Mouse (Mus musculus) forebrain, embryonic 15.5 days (tissue): ENCODE measurements around the gene Hcrt. TPM values are rescaled to one million over a fixed set of nuclear protein-coding genes. Genes with fewer than 3 reads are reported as not detected.

ENCODE experiments used
- ATAC-seq: fragments of 200-750 bp; cut with Nextera tagmentation; replicated peaks from 2 replicates; pipeline ENCODE4 v1.8.0; 2017; ENCODE audit warnings: mild to moderate bottlenecking, moderate TSS enrichment, moderate library complexity
- H3K27ac ChIP-seq: fragments of 300-500 bp; sonication (generic); replicated peaks from 2 replicates; pipeline ENCODE4 v1.5.1; 2015; ENCODE audit warnings: mild to moderate bottlenecking, inconsistent platforms
- H3K27me3 ChIP-seq: fragments of 300-500 bp; sonication (generic); 2 replicates; pipeline ENCODE4 v1.6.1; 2015; ENCODE audit warnings: inconsistent platforms
- H3K36me3 ChIP-seq: fragments of 300-500 bp; sonication (generic); 2 replicates; pipeline ENCODE4 v1.6.1; 2015; ENCODE audit warnings: mild to moderate bottlenecking, inconsistent platforms
- H3K4me1 ChIP-seq: fragments of 300-500 bp; sonication (generic); 2 replicates; pipeline ENCODE4 v1.6.1; 2015; ENCODE audit warnings: inconsistent platforms
- H3K4me2 ChIP-seq: fragments of 300-500 bp; sonication (generic); replicated peaks from 2 replicates; pipeline ENCODE4 v1.6.1; 2015; ENCODE audit warnings: mild to moderate bottlenecking, inconsistent platforms
- H3K4me3 ChIP-seq: fragments of 300-500 bp; sonication (generic); 2 replicates; pipeline ENCODE4 v1.5.1; 2015; ENCODE audit warnings: mild to moderate bottlenecking, inconsistent platforms
- H3K9ac ChIP-seq: fragments of 300-500 bp; sonication (generic); replicated peaks from 2 replicates; pipeline ENCODE4 v1.6.1; 2015; ENCODE audit warnings: mild to moderate bottlenecking, inconsistent platforms
- H3K9me3 ChIP-seq: fragments of 300-500 bp; sonication (generic); 2 replicates; pipeline ENCODE4 v1.6.1; 2016; ENCODE audit warnings: inconsistent platforms
- WGBS: fragments of 180-500 bp; shearing (Covaris S2); methylation state at CpG from one replicate; pipeline ENCODE4 v1.1.7; 2015; ENCODE audit warnings: mixed read lengths; 5-methylcytosine and 5-hydroxymethylcytosine counted together
- polyA plus RNA-seq: library from polyadenylated mRNA; unstranded; fragments of >200 nt; fragmentation: Nextera tagmentation; extraction: Ambion mirVana; gene quantifications from 2 replicates; pipeline ENCODE4 v1.2.1, GENCODE M21; 2015

Gene Hcrt
- polyA plus RNA-seq, 1 experiment from 2014 or later: 1.1 TPM

- H3K9me3 ChIP-seq: no peaks in the 10 kb centered on the region
- WGBS: under 1% methylated on average over 27 of the region's 27 CpGs
- ATAC-seq: peak; percentile 56
- H3K4me1 ChIP-seq: peaks cover 25% of the 10 kb centered on the region
- no peak overlapping the region for H3K27ac ChIP-seq
- H3K36me3 ChIP-seq: no peaks in the 10 kb centered on the region
- H3K27me3 ChIP-seq: peaks cover 26% of the 10 kb centered on the region; the same call in 1 of the 2 replicates
- peak overlapping the region; percentile 43 for H3K4me3 ChIP-seq
- H3K9ac ChIP-seq: peak overlapping the region; percentile 48
- peak overlapping the region; percentile 65 for H3K4me2 ChIP-seq
These were observed 1.1 kb downstream of the Hcrt start for GRCm38 (mm10) chr11:100761547-100762045.

- peak within 1 kb of the TSS; percentile 54 for H3K4me3 ChIP-seq
- no peaks in the 10 kb centered on the region for H3K36me3 ChIP-seq
- peak; percentile 66 for ATAC-seq
- peaks cover 25% of the 10 kb centered on the region for H3K4me1 ChIP-seq
- H3K4me2 ChIP-seq: peak within 1 kb of the TSS; percentile 65
- H3K9me3 ChIP-seq: no peaks in the 10 kb centered on the region
- H3K9ac ChIP-seq: peak within 1 kb of the TSS; percentile 58
- peak within 1 kb of the TSS; percentile 46 for H3K27ac ChIP-seq
- peaks cover 26% of the 10 kb centered on the region; the same call in 1 of the 2 replicates for H3K27me3 ChIP-seq
- under 1% methylated on average over 50 of the region's 51 CpGs for WGBS
These were observed 3.0 kb downstream of the Hcrt start, which contains the start of gene Kcnh4 for GRCm38 (mm10) chr11:100759611-100760233. Kcnh4 (minus strand) TSS chr11:100759942.

GRCm38 (mm10) chr11:100758707-100759610, 3.8 kb downstream of the Hcrt start:
- peak overlapping the region; percentile 54 for H3K4me3 ChIP-seq
- H3K27ac ChIP-seq: peak overlapping the region; percentile 46
- H3K27me3 ChIP-seq: peaks cover 26% of the 10 kb centered on the region; the same call in 1 of the 2 replicates
- H3K36me3 ChIP-seq: no peaks in the 10 kb centered on the region
- peak; percentile 54 for ATAC-seq
- H3K4me2 ChIP-seq: peak overlapping the region; percentile 65
- H3K4me1 ChIP-seq: peaks cover 25% of the 10 kb centered on the region
- WGBS: under 1% methylated on average over 35 of the region's 35 CpGs
- peak overlapping the region; percentile 58 for H3K9ac ChIP-seq
- no peaks in the 10 kb centered on the region for H3K9me3 ChIP-seq

GRCm38 (mm10) chr11:100757566-100757965, 5.2 kb downstream of the Hcrt start:
- Histone ChIP-seq H3K27me3 (peaks cover 26% of the 10 kb centered on the region; the same call in 1 of the 2 replicates), H3K36me3 (no peaks in the 10 kb centered on the region), H3K9ac (no peak overlapping the region), H3K4me3 (no peak overlapping the region), H3K27ac (no peak overlapping the region), H3K4me1 (peaks cover 25% of the 10 kb centered on the region), H3K9me3 (no peaks in the 10 kb centered on the region), H3K4me2 (no peak overlapping the region)
- ATAC-seq: no peak
- 94% methylated on average over 12 of the region's 12 CpGs for WGBS

- ATAC-seq: no peak
- peaks cover 25% of the 10 kb centered on the region for H3K4me1 ChIP-seq
- H3K9ac ChIP-seq: no peak overlapping the region
- peaks cover 2% of the 10 kb centered on the region; the same call in 1 of the 2 replicates for H3K36me3 ChIP-seq
- no peak overlapping the region for H3K4me3 ChIP-seq
- H3K27ac ChIP-seq: no peak overlapping the region
- WGBS: 69% methylated on average over 6 of the region's 6 CpGs
- H3K4me2 ChIP-seq: no peak overlapping the region
- peaks cover 26% of the 10 kb centered on the region; the same call in 1 of the 2 replicates for H3K27me3 ChIP-seq
- no peaks in the 10 kb centered on the region for H3K9me3 ChIP-seq
These were observed 6.3 kb downstream of the Hcrt start for GRCm38 (mm10) chr11:100756476-100756875.

GRCm38 (mm10) chr11:100754693-100755057, 8.1 kb downstream of the Hcrt start:
- H3K4me1 ChIP-seq: peaks cover 17% of the 10 kb centered on the region
- no peak overlapping the region for H3K4me2 ChIP-seq
- H3K9ac ChIP-seq: no peak overlapping the region
- H3K27me3 ChIP-seq: peaks cover 15% of the 10 kb centered on the region; the same call in 1 of the 2 replicates
- no peak overlapping the region for H3K27ac ChIP-seq
- H3K36me3 ChIP-seq: peaks cover 3% of the 10 kb centered on the region; the same call in 1 of the 2 replicates
- 88% methylated on average over 3 of the region's 3 CpGs for WGBS
- no peaks in the 10 kb centered on the region for H3K9me3 ChIP-seq
- no peak for ATAC-seq
- no peak overlapping the region for H3K4me3 ChIP-seq

- H3K4me2 ChIP-seq: no peak overlapping the region
- H3K27ac ChIP-seq: no peak overlapping the region
- no peak overlapping the region for H3K9ac ChIP-seq
- H3K36me3 ChIP-seq: peaks cover 3% of the 10 kb centered on the region; the same call in 1 of the 2 replicates
- ATAC-seq: no peak
- no peak overlapping the region for H3K4me3 ChIP-seq
- H3K9me3 ChIP-seq: no peaks in the 10 kb centered on the region
- H3K27me3 ChIP-seq: peaks cover 11% of the 10 kb centered on the region; the same call in 1 of the 2 replicates
- H3K4me1 ChIP-seq: peaks cover 11% of the 10 kb centered on the region
- 82% methylated on average over 11 of the region's 12 CpGs for WGBS
These were observed 8.6 kb downstream of the Hcrt start for GRCm38 (mm10) chr11:100754021-100754692.

GRCm38 (mm10) chr11:100752294-100752693, 10.4 kb downstream of the Hcrt start:
- ATAC-seq: no peak
- H3K4me1 ChIP-seq: no peaks in the 10 kb centered on the region
- H3K36me3 ChIP-seq: peaks cover 3% of the 10 kb centered on the region; the same call in 1 of the 2 replicates
- no peaks in the 10 kb centered on the region for H3K27me3 ChIP-seq
- H3K27ac ChIP-seq: no peak overlapping the region
- no peaks in the 10 kb centered on the region for H3K9me3 ChIP-seq
- H3K9ac ChIP-seq: no peak overlapping the region
- H3K4me3 ChIP-seq: no peak overlapping the region
- 47% methylated on average over 10 of the region's 10 CpGs for WGBS
- no peak overlapping the region for H3K4me2 ChIP-seq

- no peak for ATAC-seq
- H3K4me1 ChIP-seq: no peaks in the 10 kb centered on the region
- H3K36me3 ChIP-seq: peaks cover 3% of the 10 kb centered on the region; the same call in 1 of the 2 replicates
- H3K27me3 ChIP-seq: no peaks in the 10 kb centered on the region
- no peak overlapping the region for H3K4me3 ChIP-seq
- WGBS: 92% methylated on average over 16 of the region's 16 CpGs
- H3K4me2 ChIP-seq: no peak overlapping the region
- no peak overlapping the region for H3K9ac ChIP-seq
- H3K27ac ChIP-seq: no peak overlapping the region
- no peaks in the 10 kb centered on the region for H3K9me3 ChIP-seq
These were observed 12.6 kb downstream of the Hcrt start for GRCm38 (mm10) chr11:100750127-100750526.

- Histone ChIP-seq H3K36me3 (peaks cover 3% of the 10 kb centered on the region; the same call in 1 of the 2 replicates), H3K27ac (no peak overlapping the region), H3K9ac (no peak overlapping the region), H3K9me3 (no peaks in the 10 kb centered on the region), H3K4me1 (no peaks in the 10 kb centered on the region), H3K27me3 (no peaks in the 10 kb centered on the region), H3K4me3 (no peak overlapping the region), H3K4me2 (no peak overlapping the region)
- ATAC-seq: no peak
- 59% methylated on average over 25 of the region's 25 CpGs for WGBS
These were observed 13.3 kb downstream of the Hcrt start for GRCm38 (mm10) chr11:100749469-100749868.

- H3K36me3 ChIP-seq: peaks cover 3% of the 10 kb centered on the region; the same call in 1 of the 2 replicates
These were observed 14.1 kb downstream of the Hcrt start for GRCm38 (mm10) chr11:100748620-100749019.

More at GRCm38 (mm10) chr11:100748620-100749019, 14.1 kb downstream of the Hcrt start:
- no peaks in the 10 kb centered on the region for H3K4me1 ChIP-seq
- no peak overlapping the region for H3K27ac ChIP-seq
- 85% methylated on average over 4 of the region's 4 CpGs for WGBS
- no peaks in the 10 kb centered on the region for H3K9me3 ChIP-seq
- H3K4me2 ChIP-seq: no peak overlapping the region
- no peak overlapping the region for H3K4me3 ChIP-seq
- no peaks in the 10 kb centered on the region for H3K27me3 ChIP-seq
- ATAC-seq: no peak
- no peak overlapping the region for H3K9ac ChIP-seq
